Mouse (Mus musculus): ENCODE measurements around the gene Mysm1. TPM values are rescaled to one million over a fixed set of nuclear protein-coding genes. Genes with fewer than 3 reads are reported as not detected.
A peak's percentile ranks its signal among the peaks of the same experiment; 100 is the strongest.

Mysm1 gene
- 34.1 and 35.1 TPM in 2 replicates for polyA plus RNA-seq (2016; fragmentation: Nextera tagmentation; extraction: Ambion mirVana)

- under 1% methylated on average over 69 of the region's 69 CpGs for whole genome bisulfite sequencing
- ATAC-seq (ENCODE audit: insufficient number of reproducible peaks, insufficient read depth, low FRiP score, low TSS enrichment, low read depth): peak; percentile 98
- H3K27ac ChIP-seq: peak within 1 kb of the TSS; percentile 83
Observed at GRCm38 (mm10) chr4:94978590-94979499, at the start of gene Mysm1. Mysm1 (minus strand) TSS chr4:94979100.

GRCm38 (mm10) chr4:95025847-95026600 lies 47.1 kb upstream of the Mysm1 start:
- Histone ChIP-seq H3K9ac (replicated peaks) (no peak overlapping the region), H3K4me1 (replicated peaks) (no peaks in the 10 kb centered on the region), H3K4me3 (replicated peaks) (no peak overlapping the region), H3K36me3 (no peaks in the 10 kb centered on the region), H3K27ac (no peak overlapping the region), H3K9me3 (no peaks in the 10 kb centered on the region), H3K4me2 (no peak overlapping the region), H3K27me3 (no peaks in the 10 kb centered on the region)
- ATAC-seq (ENCODE audit: insufficient number of reproducible peaks, insufficient read depth, low FRiP score, low TSS enrichment, low read depth): no peak
- 84% methylated on average over 16 of the region's 16 CpGs for WGBS

More at GRCm38 (mm10) chr4:94978590-94979499, at the start of gene Mysm1:
- no peaks in the 10 kb centered on the region for H3K27me3 ChIP-seq
- H3K4me3 ChIP-seq (replicated peaks): peak within 1 kb of the TSS; percentile 82
- H3K9ac ChIP-seq (replicated peaks): peak within 1 kb of the TSS; percentile 91
- H3K4me1 ChIP-seq (replicated peaks): peaks cover 13% of the 10 kb centered on the region
- no peaks in the 10 kb centered on the region for H3K9me3 ChIP-seq
- peaks cover 21% of the 10 kb centered on the region for H3K36me3 ChIP-seq
- H3K4me2 ChIP-seq: peak within 1 kb of the TSS; percentile 84

GRCm38 (mm10) chr4:95023350-95023953 lies 44.6 kb upstream of the Mysm1 start:
- Histone ChIP-seq H3K27me3 (no peaks in the 10 kb centered on the region), H3K4me1 (replicated peaks) (peaks cover 4% of the 10 kb centered on the region; the same call in 1 of the 2 replicates)
- whole genome bisulfite sequencing: 89% methylated on average over 12 of the region's 12 CpGs

GRCm38 (mm10) chr4:95021649-95022637 lies 43.0 kb upstream of the Mysm1 start:
- Histone ChIP-seq H3K27ac (no peak overlapping the region), H3K27me3 (no peaks in the 10 kb centered on the region), H3K4me2 (no peak overlapping the region), H3K9ac (replicated peaks) (no peak overlapping the region), H3K36me3 (no peaks in the 10 kb centered on the region), H3K4me1 (replicated peaks) (peaks cover 7% of the 10 kb centered on the region; the same call in 1 of the 2 replicates), H3K4me3 (replicated peaks) (no peak overlapping the region), H3K9me3 (no peaks in the 10 kb centered on the region)
- no peak for ATAC-seq (ENCODE audit: insufficient number of reproducible peaks, insufficient read depth, low FRiP score, low TSS enrichment, low read depth)
- 80% methylated on average over 12 of the region's 12 CpGs for WGBS

More at GRCm38 (mm10) chr4:95023350-95023953, 44.6 kb upstream of the Mysm1 start:
- H3K36me3 ChIP-seq: no peaks in the 10 kb centered on the region
- no peak overlapping the region for H3K9ac ChIP-seq (replicated peaks)
- ATAC-seq (ENCODE audit: insufficient number of reproducible peaks, insufficient read depth, low FRiP score, low TSS enrichment, low read depth): no peak
- H3K4me3 ChIP-seq (replicated peaks): no peak overlapping the region
- H3K27ac ChIP-seq: no peak overlapping the region
- H3K9me3 ChIP-seq: no peaks in the 10 kb centered on the region
- no peak overlapping the region for H3K4me2 ChIP-seq

- 90% methylated on average over 2 of the region's 2 CpGs for WGBS
- ATAC-seq (ENCODE audit: insufficient number of reproducible peaks, insufficient read depth, low FRiP score, low TSS enrichment, low read depth): no peak
Observed at GRCm38 (mm10) chr4:95020201-95020600, 41.3 kb upstream of the Mysm1 start.

GRCm38 (mm10) chr4:95018221-95018620 lies 39.3 kb upstream of the Mysm1 start:
- Histone ChIP-seq H3K4me3 (replicated peaks) (no peak overlapping the region), H3K9ac (replicated peaks) (no peak overlapping the region), H3K36me3 (no peaks in the 10 kb centered on the region), H3K27me3 (no peaks in the 10 kb centered on the region), H3K4me1 (replicated peaks) (peaks cover 7% of the 10 kb centered on the region; the same call in 1 of the 2 replicates), H3K4me2 (no peak overlapping the region), H3K9me3 (no peaks in the 10 kb centered on the region), H3K27ac (no peak overlapping the region)
- no peak for ATAC-seq (ENCODE audit: insufficient number of reproducible peaks, insufficient read depth, low FRiP score, low TSS enrichment, low read depth)
- 34% methylated on average over 7 of the region's 7 CpGs for WGBS

More at GRCm38 (mm10) chr4:95020201-95020600, 41.3 kb upstream of the Mysm1 start:
- Histone ChIP-seq H3K4me3 (replicated peaks) (no peak overlapping the region), H3K27ac (no peak overlapping the region), H3K4me1 (replicated peaks) (peaks cover 7% of the 10 kb centered on the region; the same call in 1 of the 2 replicates), H3K9me3 (no peaks in the 10 kb centered on the region), H3K27me3 (no peaks in the 10 kb centered on the region), H3K4me2 (no peak overlapping the region), H3K9ac (replicated peaks) (no peak overlapping the region), H3K36me3 (no peaks in the 10 kb centered on the region)

- ATAC-seq (ENCODE audit: insufficient number of reproducible peaks, insufficient read depth, low FRiP score, low TSS enrichment, low read depth): no peak
- Histone ChIP-seq H3K9ac (replicated peaks) (no peak overlapping the region), H3K36me3 (no peaks in the 10 kb centered on the region), H3K27ac (no peak overlapping the region), H3K9me3 (no peaks in the 10 kb centered on the region), H3K27me3 (no peaks in the 10 kb centered on the region), H3K4me3 (replicated peaks) (no peak overlapping the region), H3K4me2 (no peak overlapping the region), H3K4me1 (replicated peaks) (no peaks in the 10 kb centered on the region)
- 76% methylated on average over 1 of the region's 1 CpGs for WGBS
Observed at GRCm38 (mm10) chr4:95012706-95013105, 33.8 kb upstream of the Mysm1 start.

- Histone ChIP-seq H3K4me2 (no peak overlapping the region), H3K9me3 (no peaks in the 10 kb centered on the region), H3K27ac (no peak overlapping the region), H3K27me3 (no peaks in the 10 kb centered on the region), H3K4me3 (replicated peaks) (no peak overlapping the region), H3K4me1 (replicated peaks) (no peaks in the 10 kb centered on the region), H3K9ac (replicated peaks) (no peak overlapping the region), H3K36me3 (no peaks in the 10 kb centered on the region)
- ATAC-seq (ENCODE audit: insufficient number of reproducible peaks, insufficient read depth, low FRiP score, low TSS enrichment, low read depth): no peak
Observed at GRCm38 (mm10) chr4:95012256-95012655, 33.4 kb upstream of the Mysm1 start.

GRCm38 (mm10) chr4:95008175-95009057 lies 29.5 kb upstream of the Mysm1 start:
- ATAC-seq (ENCODE audit: insufficient number of reproducible peaks, insufficient read depth, low FRiP score, low TSS enrichment, low read depth): peak; percentile 63; the same call in 1 of the 2 replicates
- H3K4me3 ChIP-seq (replicated peaks): no peak overlapping the region
- no peaks in the 10 kb centered on the region for H3K27me3 ChIP-seq
- no peaks in the 10 kb centered on the region for H3K36me3 ChIP-seq
- H3K4me2 ChIP-seq: no peak overlapping the region
- no peaks in the 10 kb centered on the region for H3K4me1 ChIP-seq (replicated peaks)
- H3K27ac ChIP-seq: no peak overlapping the region
- WGBS: 42% methylated on average over 13 of the region's 13 CpGs
- no peak overlapping the region for H3K9ac ChIP-seq (replicated peaks)
- no peaks in the 10 kb centered on the region for H3K9me3 ChIP-seq

Measured in limb, embryonic 12.5 days (tissue).